Mouse (Mus musculus) heart, postnatal 10 days (tissue): ENCODE data around the gene Txn2. TPM values are rescaled to one million over a fixed set of nuclear protein-coding genes. Genes with fewer than 3 reads are reported as not detected.
"Not testable (repeated sequence)": the region's sequence is repeated elsewhere in the genome, so short reads cannot be mapped to it uniquely, and the experiment has no call there.

Experiments used
- DNase-seq, 2 experiments: peaks; one replicate each; pipeline ENCODE4 v3.0.0; 2021
- intact Hi-C: fragments of 180-260 bp; cut with DNase I; formaldehyde crosslinking; loops from one replicate; pipeline ENCODE4 v1.15.1; 2025
- total RNA-seq, 2 experiments: library from RNA; stranded (reverse); gene quantifications; 2 replicates each; pipeline ENCODE4 v1.2.3; 2021

Txn2 gene
- total RNA-seq, 2 experiments from 2014 or later: 200 to 221 TPM

DNA sequence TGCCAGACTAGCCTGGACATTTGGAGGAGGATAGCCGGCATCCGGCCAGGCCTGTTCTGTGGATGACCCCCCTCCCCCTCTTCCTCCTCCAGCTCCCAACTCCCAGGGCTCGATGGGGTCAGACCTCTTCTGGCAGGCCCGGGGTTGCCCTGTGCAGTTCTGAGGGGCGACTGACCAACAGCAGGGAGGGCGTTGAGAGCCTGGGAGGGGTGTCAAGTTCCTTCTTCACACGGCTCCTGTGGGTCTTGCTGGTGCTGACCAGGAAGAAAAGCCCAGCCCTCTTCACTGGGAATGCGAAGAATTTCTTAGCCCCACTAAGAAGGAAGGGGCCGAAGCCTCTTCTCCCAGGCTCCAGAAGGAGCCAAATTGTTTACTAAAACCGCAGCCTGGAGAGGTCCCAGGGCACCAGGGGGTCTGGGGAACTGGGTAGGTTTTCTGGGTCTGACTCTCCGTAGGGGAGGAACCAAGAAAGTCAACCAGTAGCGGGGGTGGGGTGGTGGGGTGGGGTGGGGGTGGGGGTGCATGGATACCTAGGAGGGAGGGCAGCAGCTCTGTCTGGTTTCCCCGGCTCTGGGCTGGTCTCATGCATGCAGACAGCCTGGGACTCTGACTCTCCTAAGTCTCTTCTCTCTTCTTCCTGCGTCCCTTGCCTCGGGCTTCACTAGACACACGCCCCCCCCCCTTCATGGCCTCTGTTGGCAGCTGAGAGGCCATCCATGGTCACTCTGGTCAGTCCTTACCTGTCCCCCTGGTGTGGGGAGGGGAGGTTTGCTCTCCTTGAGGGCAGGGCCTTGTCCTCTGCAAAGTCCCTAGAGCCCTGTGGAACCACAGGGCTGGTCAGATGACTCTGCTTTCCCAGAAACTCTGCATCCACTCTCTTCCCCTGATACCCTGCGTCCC, 45.8 kb downstream of the Txn2 start:
- DNase-seq: peak; percentile 35 to 59
- intact Hi-C loops: no loop called here

DNA sequence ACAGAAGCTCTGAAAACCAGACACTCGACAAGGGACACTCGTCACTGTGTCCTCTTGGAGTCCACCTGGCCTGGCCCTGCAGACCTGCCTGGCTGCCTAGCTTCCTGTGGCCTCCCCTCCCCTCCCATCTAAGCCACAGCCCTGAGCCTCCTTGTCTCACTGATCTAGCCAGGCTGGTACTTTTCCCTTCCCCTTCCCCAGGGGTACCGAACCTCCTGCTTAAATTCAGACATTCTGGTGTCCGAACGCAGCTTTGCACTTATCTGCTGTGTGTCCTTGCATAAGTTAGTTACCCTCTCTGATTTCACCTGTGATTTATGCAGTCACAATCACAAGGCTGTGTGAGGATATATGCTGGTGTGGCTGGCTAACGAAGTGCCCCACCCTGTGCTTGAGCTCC, 46.5 kb downstream of the Txn2 start:
- intact Hi-C loops: no loop called here
- no peak for DNase-seq

DNA sequence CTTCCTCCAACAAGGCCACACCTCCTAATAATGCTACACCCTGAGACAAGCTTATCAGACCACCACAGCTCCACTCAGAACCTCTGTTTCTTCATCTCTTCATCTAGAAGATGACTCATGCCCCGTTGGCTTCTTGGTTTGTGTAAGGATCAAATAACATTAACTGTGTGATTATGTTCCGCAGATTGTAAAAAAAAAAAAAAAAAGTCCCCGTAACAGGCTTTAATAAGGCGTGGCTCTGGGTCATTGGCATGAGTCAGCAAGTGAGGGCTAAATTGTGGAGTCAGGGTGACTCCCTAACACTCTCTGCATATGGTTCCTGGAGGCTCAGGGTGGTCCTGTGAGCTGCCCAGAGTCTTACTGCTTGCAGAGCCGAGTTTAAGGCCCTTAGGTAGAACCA, 47.1 kb downstream of the Txn2 start:
- intact Hi-C loops: no loop called here
- no peak for DNase-seq

DNA sequence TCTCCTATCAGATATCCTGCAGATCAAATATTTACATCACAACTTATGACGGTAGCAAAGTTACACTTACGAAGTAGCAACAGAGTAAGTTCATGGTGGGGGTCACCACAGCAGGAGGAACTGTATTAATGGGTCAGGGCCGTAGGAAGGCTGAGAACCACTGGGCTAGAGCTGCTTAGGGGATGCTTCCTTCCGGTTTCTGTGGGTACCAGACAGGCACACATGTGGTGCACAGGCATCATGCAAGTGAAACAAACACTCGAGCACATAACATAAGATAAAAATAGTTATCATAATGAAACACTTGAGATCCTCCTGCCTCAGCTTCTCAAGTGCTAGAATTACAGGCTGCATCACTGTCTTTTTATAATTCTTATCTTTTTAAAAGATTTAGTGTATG, 48.1 kb downstream of the Txn2 start:
- intact Hi-C loops: no loop called here
- DNase-seq: no peak

DNA sequence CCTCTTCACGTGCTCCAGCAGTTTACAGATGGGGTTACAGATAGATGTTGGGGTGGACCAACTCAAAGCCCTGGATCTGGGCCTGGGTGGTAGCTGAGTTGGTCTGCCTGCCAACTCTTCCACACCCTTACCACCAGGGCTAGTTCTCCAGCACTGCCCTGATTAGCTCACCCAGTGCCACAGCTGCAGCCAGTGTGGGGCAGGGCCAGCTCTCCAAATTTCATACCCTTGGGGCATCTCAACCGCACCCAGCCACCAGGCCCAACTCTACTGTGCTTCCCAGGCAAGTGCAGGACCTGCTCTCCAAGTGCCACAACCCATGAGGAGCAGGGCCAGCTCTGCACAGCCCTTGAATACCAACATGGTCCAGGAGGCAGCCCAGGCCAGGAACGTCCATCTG, 49.0 kb downstream of the Txn2 start:
- intact Hi-C loops: no loop called here
- DNase-seq: no peak

DNA sequence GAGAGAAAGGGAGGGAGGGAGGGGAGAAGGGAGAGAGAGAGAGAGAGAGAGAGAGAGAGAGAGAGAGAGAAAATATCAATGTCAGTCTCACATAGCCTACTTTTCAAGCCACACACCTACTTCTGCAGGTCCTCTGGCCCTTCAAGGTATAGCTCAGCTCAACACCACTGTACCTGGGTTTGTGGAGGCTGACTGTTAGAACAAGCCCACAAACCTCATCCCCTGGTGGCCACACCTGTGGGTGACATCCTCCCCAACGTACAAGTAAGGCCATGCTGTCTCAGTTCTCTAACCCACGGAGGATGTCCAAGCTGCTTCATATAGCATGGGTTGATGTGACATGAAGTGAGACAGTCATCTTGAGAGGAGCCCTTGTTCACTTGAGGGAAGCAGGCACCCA, 51.6 kb downstream of the Txn2 start:
- DNase-seq: no peak
- intact Hi-C loops: no loop called here

DNA sequence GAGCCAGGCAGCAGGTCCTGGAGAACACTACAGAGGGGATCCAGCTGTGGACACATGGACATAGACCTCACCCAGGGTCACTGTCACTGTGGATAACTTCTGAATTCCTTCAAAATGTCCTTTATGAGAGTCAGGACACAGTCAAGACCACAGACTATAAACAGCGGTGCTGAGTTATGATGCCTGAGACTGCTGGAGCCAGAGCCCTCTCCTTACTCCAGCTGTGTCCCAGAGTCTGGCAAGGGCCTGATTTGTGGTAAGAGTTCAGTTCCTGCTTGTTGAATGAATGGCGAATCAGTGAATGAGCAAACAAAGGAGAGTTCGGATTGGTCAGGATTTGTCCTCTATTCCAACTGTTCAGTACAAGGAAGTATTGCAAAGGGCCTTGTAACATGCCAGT, 52.1 kb downstream of the Txn2 start:
- DNase-seq: no peak
- intact Hi-C loops: no loop called here

DNA sequence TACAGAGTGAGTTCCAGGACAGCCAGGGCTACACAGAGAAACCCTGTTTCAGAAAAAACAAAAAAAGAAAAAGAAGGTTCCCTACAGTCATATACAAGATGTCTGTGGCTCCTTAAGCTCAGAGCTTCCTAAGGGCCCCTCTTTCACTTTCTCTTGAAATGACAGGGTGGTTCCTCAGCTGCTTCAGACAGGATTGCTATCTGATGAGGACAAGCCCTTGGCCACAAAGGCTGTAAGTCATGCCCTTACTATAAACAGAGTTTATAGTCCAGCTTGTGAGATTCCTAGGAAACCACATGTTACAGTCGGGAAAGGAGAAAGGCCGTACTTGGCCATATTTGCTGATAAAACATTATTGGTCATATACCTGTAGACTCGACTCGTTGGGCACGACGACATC, 52.9 kb downstream of the Txn2 start:
- no peak for DNase-seq
- intact Hi-C loops: no loop called here

DNA sequence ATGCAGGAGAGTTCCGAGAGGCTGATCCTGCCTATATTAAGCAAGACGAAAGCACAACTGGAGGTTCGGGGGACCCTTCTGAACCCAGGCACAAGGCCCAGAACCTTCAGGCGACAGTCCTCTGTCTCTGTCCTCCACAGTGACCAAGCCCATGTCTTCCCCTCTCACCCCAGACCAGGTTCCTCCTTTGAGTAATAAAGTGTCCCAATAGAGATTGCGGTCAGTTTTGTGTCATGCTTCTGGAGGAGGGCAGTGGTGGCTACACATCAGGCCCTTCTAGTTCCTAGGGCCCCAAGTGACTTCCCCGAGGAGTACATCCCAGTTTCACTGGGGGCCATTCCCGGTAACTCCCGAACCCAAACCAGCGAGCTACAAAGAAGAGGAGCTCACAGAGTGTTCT, 54.0 kb downstream of the Txn2 start:
- intact Hi-C loops: no loop called here
- no peak for DNase-seq

DNA sequence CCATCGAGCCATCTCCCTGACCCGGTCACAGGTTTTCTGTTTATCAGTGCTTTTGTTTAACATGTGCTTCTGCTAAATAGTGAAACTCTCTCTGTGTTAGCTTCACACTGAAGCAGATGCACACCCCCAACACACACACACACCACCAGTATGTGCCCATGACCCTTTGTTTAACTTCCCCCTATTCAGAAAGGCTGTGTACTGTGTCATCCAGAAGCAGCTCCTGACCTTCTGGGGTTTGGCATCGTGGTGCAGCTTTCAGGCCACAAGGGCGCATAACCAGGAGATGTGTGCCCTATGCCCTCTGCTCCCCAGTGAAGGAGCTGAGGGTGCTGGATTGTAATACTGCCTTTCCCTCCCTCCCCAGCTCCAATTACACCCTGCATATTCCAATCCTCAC, 54.5 kb downstream of the Txn2 start:
- intact Hi-C loops: no loop called here
- DNase-seq: no peak

DNA sequence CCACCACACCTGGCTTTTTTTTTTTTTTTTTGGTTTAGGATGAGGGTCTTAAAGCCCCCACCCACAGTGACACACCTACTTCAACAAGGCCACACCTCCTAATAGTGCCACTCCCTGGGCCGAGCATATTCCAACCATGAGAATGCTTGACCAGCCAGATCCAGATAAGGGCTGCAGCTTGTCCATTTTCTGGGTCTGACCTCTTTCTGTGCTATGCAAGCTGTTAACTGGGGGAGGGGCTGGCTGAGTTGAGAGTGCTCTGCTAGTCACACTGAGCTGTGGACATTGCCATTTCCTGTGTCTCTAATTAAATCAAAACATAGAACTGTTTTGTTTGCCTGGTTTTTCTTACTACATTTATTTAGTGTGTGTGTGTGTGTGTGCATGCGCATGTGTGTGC, 55.2 kb downstream of the Txn2 start:
- intact Hi-C loops: no loop called here
- DNase-seq: peak in 1 of 2 experiments; percentile 37

DNA sequence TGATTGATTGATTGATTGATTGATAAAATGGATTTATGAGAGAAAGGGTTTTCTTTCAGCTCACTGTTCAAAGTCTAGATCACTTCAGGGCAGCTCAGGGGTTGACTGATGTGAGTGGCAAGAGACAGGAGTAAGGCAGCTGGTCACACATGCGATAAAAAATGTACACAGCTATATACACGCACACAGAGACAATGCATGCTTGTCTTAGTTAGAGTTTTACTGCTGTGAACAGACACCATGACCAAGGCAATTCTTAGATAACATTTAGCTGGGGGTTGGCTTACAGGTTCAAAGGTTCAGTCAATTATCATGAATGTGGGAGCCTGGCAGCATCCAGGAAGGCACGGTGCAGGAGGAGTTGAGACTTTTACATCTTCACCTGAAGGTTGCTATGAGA, 55.8 kb downstream of the Txn2 start:
- intact Hi-C loops: no loop called here
- no peak for DNase-seq

DNA sequence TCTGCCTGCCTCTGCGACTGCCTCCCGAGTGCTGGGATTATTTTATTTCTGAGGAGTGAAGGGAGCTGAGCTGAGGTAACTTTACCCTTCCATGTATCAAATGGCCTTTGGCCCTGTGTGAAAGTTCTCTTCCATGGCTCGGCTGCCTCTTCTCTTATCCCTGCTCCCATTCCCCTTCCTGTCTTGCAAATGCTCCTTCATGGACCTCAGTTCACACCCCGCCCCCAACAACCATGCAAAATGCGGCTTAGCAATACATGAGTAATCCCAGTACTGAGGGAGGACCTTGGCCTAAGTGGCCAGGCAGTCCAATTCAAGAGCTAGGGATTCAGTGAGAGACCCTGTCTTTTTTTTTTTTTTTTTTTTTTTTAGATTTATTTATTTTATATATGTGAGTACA, 60.5 kb downstream of the Txn2 start:
- intact Hi-C loops: no loop called here
- DNase-seq: no peak

DNA sequence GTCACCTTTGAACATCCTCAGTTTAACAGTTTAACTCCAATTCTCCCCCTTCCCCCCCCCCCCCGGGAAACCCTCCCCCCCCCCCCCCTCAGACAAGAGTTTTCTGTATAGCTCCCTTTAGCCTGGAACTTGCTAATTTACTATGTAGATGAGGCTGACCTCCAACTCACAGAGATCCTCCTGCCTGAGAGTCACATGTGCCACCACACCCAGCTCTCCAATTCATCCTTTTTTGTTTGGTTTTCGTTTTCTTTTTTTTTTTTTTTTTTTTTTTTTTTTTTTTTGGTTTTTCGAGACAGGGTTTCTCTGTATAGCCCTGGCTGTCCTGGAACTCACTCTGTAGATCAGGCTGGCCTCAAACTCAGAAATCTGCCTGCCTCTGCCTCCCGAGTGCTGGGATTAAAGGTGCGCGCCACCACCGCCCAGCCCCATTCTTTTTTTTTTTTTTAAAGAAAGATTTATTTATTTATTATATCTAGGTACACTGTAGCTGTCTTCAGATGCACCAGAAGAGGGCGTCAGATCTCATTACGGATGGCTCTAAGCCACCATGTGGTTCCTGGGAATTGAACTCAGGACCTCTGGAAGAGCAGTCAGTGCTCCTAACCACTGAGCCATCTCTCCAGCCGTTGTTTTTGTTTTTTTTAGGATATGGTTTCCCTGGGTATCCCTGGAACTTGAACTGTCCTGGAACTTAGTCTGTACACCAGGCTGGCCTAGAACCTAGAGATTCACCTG, 61.4 kb downstream of the Txn2 start:
- DNase-seq, intact Hi-C loops: not testable (repeated sequence)

DNA sequence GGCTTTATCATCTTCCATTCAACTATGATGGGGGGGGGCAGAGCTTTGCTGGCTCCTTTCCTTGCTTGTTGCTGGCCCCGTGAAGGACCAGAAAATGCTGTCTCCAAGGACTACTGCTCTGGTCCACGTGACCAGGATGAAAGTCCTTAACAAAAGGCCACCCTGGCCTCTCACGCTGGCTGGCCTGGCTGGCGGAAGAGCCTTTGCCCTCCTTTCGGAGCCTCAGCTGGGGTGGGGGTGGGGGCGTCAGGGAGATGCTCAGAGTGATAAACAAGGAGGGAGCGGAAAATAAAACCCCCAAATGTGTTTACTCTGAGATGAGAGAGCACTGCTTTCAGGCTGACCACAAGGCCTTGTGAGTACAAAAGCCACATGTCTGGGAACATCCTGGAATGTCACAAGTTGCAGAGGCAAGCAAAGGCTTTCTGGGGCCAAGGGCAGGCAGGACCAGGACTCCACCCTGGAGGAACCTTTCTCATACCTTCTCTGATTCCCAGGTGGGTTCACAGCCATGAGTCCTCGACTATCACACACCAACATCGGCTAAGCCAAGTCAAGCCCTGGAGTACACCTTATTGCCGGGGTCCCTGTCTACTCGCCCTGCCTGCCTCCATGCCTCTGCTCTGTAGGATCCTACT, 62.1 kb downstream of the Txn2 start:
- intact Hi-C loops: no loop called here
- no peak for DNase-seq

Other genes with a start within 250 kb of the Txn2 start
- gene Apol7e, start 230.1 kb downstream of the Txn2 start, total RNA-seq: under 1 TPM in 1 of 2 experiments, not detected in 1; 0.15 TPM
- gene Apol9b, start 200.0 kb downstream of the Txn2 start, total RNA-seq: not detected
- not detected for gene Apol8, start 172.0 kb downstream of the Txn2 start, total RNA-seq
- gene Myh9, start 86.8 kb downstream of the Txn2 start, total RNA-seq: 100 to 1,000 TPM; 206 to 221 TPM
- under 1 TPM; 0.20 to 0.38 TPM for gene Foxred2, start 27.7 kb upstream of the Txn2 start, total RNA-seq
- 10 to 100 TPM; 91.8 to 94.0 TPM for gene Eif3d, start 41.8 kb upstream of the Txn2 start, total RNA-seq
- gene Cacng2, start 191.0 kb upstream of the Txn2 start, total RNA-seq: not detected
- gene Ift27, start 245.1 kb upstream of the Txn2 start, total RNA-seq: 10 to 100 TPM; 14.2 to 20.7 TPM